Mouse (Mus musculus): ENCODE results near the gene Cers5.
"Not testable (repeated sequence)": the region's sequence is repeated elsewhere in the genome, so short reads cannot be mapped to it uniquely, and the experiment has no call there.

Cers5 gene

DNA sequence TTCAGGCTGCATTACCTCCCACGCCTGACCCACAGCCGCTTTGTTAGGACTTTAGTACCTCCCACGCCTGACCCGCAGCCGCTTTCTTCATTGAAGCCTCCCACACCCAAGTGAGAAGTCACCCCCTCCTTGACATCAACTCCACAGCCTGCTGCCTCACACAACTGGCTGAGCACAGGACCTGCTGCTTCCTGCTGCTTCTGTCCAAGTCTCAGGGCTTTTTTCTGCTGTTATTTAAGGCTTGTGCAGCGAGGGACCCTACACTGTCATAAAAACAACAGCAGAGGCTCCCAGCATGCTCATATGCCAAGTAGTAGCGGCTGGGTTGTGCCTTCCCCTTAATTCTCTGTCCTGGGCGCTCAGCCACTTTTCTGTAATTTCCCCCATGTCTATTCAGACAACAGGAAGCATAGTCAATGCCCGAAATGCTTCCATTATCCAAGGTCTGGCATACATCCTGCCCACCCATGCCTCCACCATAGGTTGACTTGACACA, 15.0 kb upstream of the Cers5 start:
- peak; percentile 51 for DNase-seq (ENCODE audit: low spot score)

DNA sequence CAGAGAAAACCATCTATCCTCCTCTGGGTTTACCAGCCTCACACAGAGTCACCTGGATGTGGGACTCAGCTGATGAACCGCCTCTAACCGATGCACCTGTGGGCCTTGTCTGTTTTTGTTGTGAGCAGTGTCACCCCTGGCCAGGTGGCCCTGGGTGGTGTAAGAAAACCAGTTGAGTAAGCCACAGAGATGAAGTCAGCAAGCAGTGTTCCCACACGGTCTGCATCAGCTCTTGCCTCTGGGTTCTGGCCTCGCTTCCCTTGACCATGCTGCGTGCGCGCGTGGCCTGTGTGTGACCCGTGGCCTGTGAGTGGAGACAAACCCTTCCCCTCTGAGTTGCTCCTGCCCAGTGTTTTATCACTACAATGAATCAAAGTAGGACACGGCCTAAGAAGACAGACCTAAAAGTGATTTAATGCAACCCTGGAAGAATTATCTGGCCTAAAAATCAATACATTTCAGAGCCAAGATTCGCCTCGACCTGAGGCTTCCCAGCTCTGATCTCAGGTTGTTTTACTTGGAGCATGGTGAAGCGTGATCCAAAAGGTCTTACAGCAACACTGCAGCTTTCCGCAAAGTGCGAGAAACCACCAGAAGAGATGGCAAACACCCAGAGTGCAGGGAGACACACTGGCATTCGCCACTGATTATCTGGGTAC, 6.1 kb upstream of the Cers5 start:
- no peak for DNase-seq (ENCODE audit: low spot score)

DNA sequence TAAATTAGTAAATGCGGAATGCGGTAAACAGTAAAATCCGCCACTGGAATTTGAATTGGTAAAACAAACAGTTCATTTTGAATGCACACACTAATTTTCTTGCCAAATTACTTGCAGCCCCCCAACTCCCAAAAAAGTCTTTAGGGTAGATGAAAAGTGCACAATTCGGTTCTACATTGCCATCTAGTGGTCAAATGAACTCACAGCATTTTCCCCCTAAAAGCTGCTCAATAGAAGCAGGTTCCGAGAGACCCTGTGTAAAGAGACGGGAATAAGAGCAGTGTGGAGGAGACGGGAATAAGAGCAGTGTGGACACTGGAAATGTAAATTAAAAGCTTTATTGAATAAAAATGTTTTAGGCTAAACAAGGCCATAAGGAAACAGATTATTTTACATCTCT, 5.5 kb upstream of the Cers5 start:
- no peak for DNase-seq (ENCODE audit: low spot score)

- DNase-seq (ENCODE audit: low spot score): no peak
Observed at GRCm38 (mm10) chr15:99772925-99773324, 240 bp upstream of the Cers5 start.

- peak; percentile 91 for DNase-seq (ENCODE audit: low spot score)
Observed at GRCm38 (mm10) chr15:99772277-99772880, 306 bp downstream of the Cers5 start.

GRCm38 (mm10) chr15:99771601-99772276, 946 bp downstream of the Cers5 start:
- DNase-seq (ENCODE audit: low spot score): no peak

GRCm38 (mm10) chr15:99771004-99771500, 1.6 kb downstream of the Cers5 start:
- no peak for DNase-seq (ENCODE audit: low spot score)

- DNase-seq (ENCODE audit: low spot score): no peak
Observed at GRCm38 (mm10) chr15:99768761-99769160, 3.9 kb downstream of the Cers5 start.

DNA sequence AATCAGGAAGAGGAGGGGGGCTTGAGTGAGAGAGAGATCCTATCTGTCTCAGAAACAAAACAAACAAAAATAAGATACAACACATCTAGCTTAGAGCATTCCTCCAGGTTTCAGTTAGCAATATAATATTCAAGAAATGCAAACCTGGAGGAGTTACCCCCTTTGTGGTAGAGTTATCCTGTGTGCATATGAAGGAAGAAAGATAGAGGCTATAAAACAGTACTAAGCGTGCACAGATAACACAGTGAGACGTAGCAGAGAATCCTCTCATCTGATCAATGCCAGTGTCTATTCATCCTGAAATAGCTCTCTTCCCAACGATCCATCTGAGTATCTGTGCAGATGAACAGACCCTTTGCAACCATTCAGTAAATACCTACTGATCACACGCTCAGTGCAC, 5.2 kb downstream of the Cers5 start:
- DNase-seq (ENCODE audit: low spot score): no peak

- DNase-seq (ENCODE audit: low spot score): no peak
Observed at GRCm38 (mm10) chr15:99754204-99754603, 18.5 kb downstream of the Cers5 start.

- DNase-seq (ENCODE audit: low spot score): no peak
Observed at GRCm38 (mm10) chr15:99740229-99740628, 32.5 kb downstream of the Cers5 start.

DNA sequence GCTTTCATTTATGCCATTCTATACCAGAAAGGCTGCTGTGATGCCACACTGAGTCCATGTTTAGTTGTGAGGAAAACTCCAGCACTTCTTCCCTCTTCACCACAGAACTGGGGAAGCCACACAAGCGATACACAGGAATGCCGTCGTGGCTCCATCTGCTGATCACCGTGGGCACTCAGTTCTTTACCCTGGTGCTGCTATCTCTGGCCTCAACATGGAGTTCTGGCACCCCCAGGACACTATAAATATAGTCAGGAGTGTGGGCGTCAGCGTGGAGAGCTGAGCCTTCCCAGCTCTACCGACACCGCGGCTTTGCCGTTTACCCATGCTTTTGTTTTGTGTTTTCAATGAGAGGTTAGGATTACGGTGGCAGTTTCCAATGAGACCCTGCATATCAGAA, 36.0 kb downstream of the Cers5 start:
- no peak for DNase-seq (ENCODE audit: low spot score)

DNA sequence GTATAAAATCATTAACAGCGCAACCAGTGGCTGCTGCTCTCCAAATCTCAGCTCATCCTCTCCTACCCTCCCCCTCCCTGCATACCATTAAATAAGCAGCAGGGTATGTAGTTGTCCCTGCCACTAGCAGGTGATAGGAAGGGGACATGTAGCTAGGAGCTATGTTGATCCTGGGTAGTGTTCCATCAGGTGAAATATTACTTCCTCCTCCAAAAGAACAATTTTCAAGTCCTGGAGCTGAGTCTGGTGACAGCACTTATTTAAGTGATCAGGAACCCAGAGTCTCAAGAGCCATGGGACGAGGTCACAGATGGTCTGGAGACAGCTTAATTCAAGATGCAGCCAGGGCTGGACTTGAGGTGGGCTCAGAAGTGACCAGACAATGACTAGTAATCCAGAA, 37.1 kb downstream of the Cers5 start:
- DNase-seq (ENCODE audit: low spot score): peak; percentile 100

DNA sequence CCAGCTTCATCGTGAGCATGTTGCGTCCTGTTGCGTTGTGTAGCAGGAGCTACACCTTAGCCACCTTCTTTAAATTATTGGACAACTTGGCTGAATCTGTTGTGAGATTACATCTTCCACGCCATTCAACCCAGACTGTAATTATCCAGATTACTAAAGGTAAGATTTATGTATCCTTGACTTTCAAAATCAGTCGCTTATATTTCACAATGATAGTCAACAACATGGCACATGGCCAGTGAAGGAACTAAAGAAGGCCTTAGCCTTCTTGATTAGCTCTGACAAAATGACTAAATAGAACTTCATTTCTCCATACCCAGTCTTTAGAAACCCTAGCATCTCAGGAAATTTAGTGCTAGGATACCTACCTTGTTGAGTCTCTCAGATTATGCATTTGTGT, 39.5 kb downstream of the Cers5 start:
- DNase-seq (ENCODE audit: low spot score): no peak

- DNase-seq (ENCODE audit: low spot score): no peak
Observed at GRCm38 (mm10) chr15:99731678-99732077, 41.0 kb downstream of the Cers5 start.

- DNase-seq (ENCODE audit: low spot score): no peak
Observed at GRCm38 (mm10) chr15:99731167-99731566, 41.5 kb downstream of the Cers5 start.

- no peak for DNase-seq (ENCODE audit: low spot score)
Observed at GRCm38 (mm10) chr15:99729056-99729783, 43.5 kb downstream of the Cers5 start.

- no peak for DNase-seq (ENCODE audit: low spot score)
Observed at GRCm38 (mm10) chr15:99728211-99728610, 44.5 kb downstream of the Cers5 start.

DNA sequence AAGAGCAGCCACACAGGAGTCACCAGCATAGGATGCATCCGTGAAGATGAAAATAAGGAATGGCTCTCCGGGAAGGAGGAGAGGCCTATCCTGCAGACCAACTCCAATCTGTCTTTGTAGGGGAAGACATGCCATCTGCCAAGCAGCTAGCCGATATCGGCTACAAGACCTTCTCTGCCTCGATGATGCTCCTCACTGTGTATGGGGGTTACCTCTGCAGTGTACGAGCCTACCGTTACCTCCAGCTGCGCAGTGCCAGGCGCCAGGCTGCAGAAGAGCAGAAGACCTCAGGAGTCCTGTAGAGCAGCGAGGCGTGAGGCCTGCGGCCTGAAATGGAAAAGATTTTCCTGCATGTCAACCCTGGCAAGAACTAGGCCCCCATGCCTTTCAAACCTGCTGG, 45.2 kb downstream of the Cers5 start:
- DNase-seq (ENCODE audit: low spot score): no peak

- DNase-seq (ENCODE audit: low spot score): not testable (repeated sequence)
Observed at GRCm38 (mm10) chr15:99727039-99727438, 45.6 kb downstream of the Cers5 start.

DNA sequence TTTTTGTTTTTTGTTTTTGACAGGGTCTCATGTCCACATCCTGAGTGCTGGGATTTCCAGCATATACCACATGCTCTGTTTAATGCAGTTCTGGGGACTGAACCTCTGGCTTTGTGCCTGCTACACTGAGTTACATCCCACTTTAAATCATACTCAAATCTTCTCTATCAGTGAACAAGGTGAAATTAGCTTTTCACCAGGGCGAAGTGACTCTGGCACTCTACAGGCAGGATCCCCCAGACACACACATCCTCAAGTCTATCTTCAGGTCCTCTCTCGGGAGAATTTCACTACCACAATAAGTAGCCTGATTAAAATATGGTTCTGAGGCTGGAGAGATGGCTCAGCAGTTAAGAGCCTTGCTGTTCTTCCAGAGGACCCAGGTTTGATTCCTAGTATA, 46.1 kb downstream of the Cers5 start:
- DNase-seq (ENCODE audit: low spot score): no peak

All from testis, postnatal 10 days (tissue).